Mouse (Mus musculus): ENCODE measurements at regions not wholly inside any gene's neighbourhood (a gene's known extent, or its start where the extent isn't known, plus 50 kb on each side); places are given as distances from the start of the nearest gene placed in this dataset.

- no peaks in the 10 kb centered on the region for H3K4me1 ChIP-seq (ENCODE audit: control insufficient read depth, insufficient read depth, low read length)
- H3K36me3 ChIP-seq (ENCODE audit: control insufficient read depth, insufficient read depth, low read length): no peaks in the 10 kb centered on the region
- H3K9me3 ChIP-seq (ENCODE audit: control insufficient read depth, low read length): no peaks in the 10 kb centered on the region
- no peak overlapping the region for H3K27ac ChIP-seq (ENCODE audit: low read depth, low read length)
- DNase-seq (ENCODE audit: low spot score): no peak
- no peak overlapping the region for H3K9ac ChIP-seq (ENCODE audit: low read length)
- H3K4me3 ChIP-seq (ENCODE audit: low read depth, low read length): no peak overlapping the region
- 70% methylated on average over 5 of the region's 5 CpGs for WGBS
- H3K27me3 ChIP-seq (ENCODE audit: control insufficient read depth, insufficient read depth, low read length): no peaks in the 10 kb centered on the region
- no peak overlapping the region for H3K4me2 ChIP-seq (ENCODE audit: low read depth)
- no peak for ATAC-seq (ENCODE audit: insufficient read depth, low FRiP score, low TSS enrichment)
Measured at GRCm38 (mm10) chr1:42026423-42026822, 669.1 kb upstream of the Pou3f3 start.

GRCm38 (mm10) chr1:42033786-42034185 is 661.8 kb upstream of the Pou3f3 start:
- Histone ChIP-seq H3K36me3 (ENCODE audit: control insufficient read depth, insufficient read depth, low read length) (no peaks in the 10 kb centered on the region), H3K9ac (ENCODE audit: low read length) (no peak overlapping the region), H3K9me3 (ENCODE audit: control insufficient read depth, low read length) (no peaks in the 10 kb centered on the region), H3K27me3 (ENCODE audit: control insufficient read depth, insufficient read depth, low read length) (no peaks in the 10 kb centered on the region), H3K4me3 (ENCODE audit: low read depth, low read length) (no peak overlapping the region), H3K4me1 (ENCODE audit: control insufficient read depth, insufficient read depth, low read length) (no peaks in the 10 kb centered on the region), H3K4me2 (ENCODE audit: low read depth) (no peak overlapping the region), H3K27ac (ENCODE audit: low read depth, low read length) (no peak overlapping the region)
- 91% methylated on average over 2 of the region's 2 CpGs for WGBS
- ATAC-seq (ENCODE audit: insufficient read depth, low FRiP score, low TSS enrichment) (no peak), DNase-seq (ENCODE audit: low spot score) (no peak)

GRCm38 (mm10) chr1:42035371-42035770 is 660.2 kb upstream of the Pou3f3 start:
- no peak overlapping the region for H3K27ac ChIP-seq (ENCODE audit: low read depth, low read length)
- no peak overlapping the region for H3K9ac ChIP-seq (ENCODE audit: low read length)
- H3K4me1 ChIP-seq (ENCODE audit: control insufficient read depth, insufficient read depth, low read length): no peaks in the 10 kb centered on the region
- no peaks in the 10 kb centered on the region for H3K27me3 ChIP-seq (ENCODE audit: control insufficient read depth, insufficient read depth, low read length)
- WGBS: 89% methylated on average over 4 of the region's 4 CpGs
- ATAC-seq (ENCODE audit: insufficient read depth, low FRiP score, low TSS enrichment) (no peak), DNase-seq (ENCODE audit: low spot score) (no peak)
- no peak overlapping the region for H3K4me3 ChIP-seq (ENCODE audit: low read depth, low read length)
- H3K4me2 ChIP-seq (ENCODE audit: low read depth): no peak overlapping the region
- no peaks in the 10 kb centered on the region for H3K36me3 ChIP-seq (ENCODE audit: control insufficient read depth, insufficient read depth, low read length)
- no peaks in the 10 kb centered on the region for H3K9me3 ChIP-seq (ENCODE audit: control insufficient read depth, low read length)

DNA sequence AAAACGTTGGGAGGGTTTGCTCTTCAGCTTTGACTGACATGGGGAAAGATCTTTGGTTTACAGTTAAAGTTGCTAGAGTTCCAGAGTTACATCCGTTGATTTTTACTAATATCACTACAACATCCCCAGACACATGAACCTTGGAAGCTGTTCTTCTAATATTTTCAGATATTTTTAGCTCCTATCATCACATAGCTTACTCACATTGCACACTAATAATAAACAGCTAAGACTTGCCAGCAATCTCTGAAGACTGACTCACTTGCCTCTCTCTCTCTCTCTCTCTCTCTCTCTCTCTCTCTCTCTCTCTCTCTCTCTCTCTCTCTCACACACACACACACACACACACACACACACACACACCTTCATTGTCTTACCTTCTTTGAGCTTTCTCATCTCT is 654.0 kb upstream of the Pou3f3 start:
- no peaks in the 10 kb centered on the region for H3K27me3 ChIP-seq (ENCODE audit: control insufficient read depth, insufficient read depth, low read length)
- no peak overlapping the region for H3K9ac ChIP-seq (ENCODE audit: low read length)
- no peak for DNase-seq (ENCODE audit: low spot score)
- no peak overlapping the region for H3K27ac ChIP-seq (ENCODE audit: low read depth, low read length)
- no peak overlapping the region for H3K4me2 ChIP-seq (ENCODE audit: low read depth)
- no peaks in the 10 kb centered on the region for H3K4me1 ChIP-seq (ENCODE audit: control insufficient read depth, insufficient read depth, low read length)
- no peaks in the 10 kb centered on the region for H3K9me3 ChIP-seq (ENCODE audit: control insufficient read depth, low read length)
- no peak for ATAC-seq (ENCODE audit: insufficient read depth, low FRiP score, low TSS enrichment)
- 69% methylated on average over 2 of the region's 2 CpGs for WGBS
- no peak overlapping the region for H3K4me3 ChIP-seq (ENCODE audit: low read depth, low read length)
- no peaks in the 10 kb centered on the region for H3K36me3 ChIP-seq (ENCODE audit: control insufficient read depth, insufficient read depth, low read length)

- DNase-seq (ENCODE audit: low spot score): no peak
- no peak overlapping the region for H3K4me2 ChIP-seq (ENCODE audit: low read depth)
- H3K27ac ChIP-seq (ENCODE audit: low read depth, low read length): no peak overlapping the region
- H3K36me3 ChIP-seq (ENCODE audit: control insufficient read depth, insufficient read depth, low read length): no peaks in the 10 kb centered on the region
- no peak overlapping the region for H3K4me3 ChIP-seq (ENCODE audit: low read depth, low read length)
- no peaks in the 10 kb centered on the region for H3K27me3 ChIP-seq (ENCODE audit: control insufficient read depth, insufficient read depth, low read length)
- no peak for ATAC-seq (ENCODE audit: insufficient read depth, low FRiP score, low TSS enrichment)
- no peak overlapping the region for H3K9ac ChIP-seq (ENCODE audit: low read length)
- H3K4me1 ChIP-seq (ENCODE audit: control insufficient read depth, insufficient read depth, low read length): no peaks in the 10 kb centered on the region
- H3K9me3 ChIP-seq (ENCODE audit: control insufficient read depth, low read length): no peaks in the 10 kb centered on the region
Measured at GRCm38 (mm10) chr1:42058494-42058893, 637.1 kb upstream of the Pou3f3 start.

DNA sequence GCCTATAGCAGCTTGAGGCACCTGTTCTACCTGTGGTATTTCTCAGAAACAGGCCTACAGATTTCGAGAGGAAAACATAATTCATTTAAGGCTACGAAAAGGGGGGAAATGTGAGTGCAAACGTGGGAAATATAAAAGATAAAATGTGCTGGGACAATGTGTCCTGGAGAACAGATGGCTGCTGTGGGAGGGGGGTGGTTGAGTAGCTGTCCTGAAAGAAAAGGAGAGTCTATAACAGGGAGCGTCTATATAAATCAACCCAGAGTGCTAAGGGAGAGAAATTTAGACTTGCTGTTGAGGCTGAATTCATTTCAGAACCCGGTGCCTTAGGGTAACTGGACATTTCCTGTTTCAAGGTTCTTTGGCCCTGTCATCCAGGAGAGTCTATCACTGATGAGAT is 625.5 kb upstream of the Pou3f3 start:
- Histone ChIP-seq H3K27me3 (ENCODE audit: control insufficient read depth, insufficient read depth, low read length) (no peaks in the 10 kb centered on the region), H3K27ac (ENCODE audit: low read depth, low read length) (no peak overlapping the region), H3K4me3 (ENCODE audit: low read depth, low read length) (no peak overlapping the region), H3K9me3 (ENCODE audit: control insufficient read depth, low read length) (no peaks in the 10 kb centered on the region), H3K4me2 (ENCODE audit: low read depth) (no peak overlapping the region), H3K9ac (ENCODE audit: low read length) (no peak overlapping the region), H3K36me3 (ENCODE audit: control insufficient read depth, insufficient read depth, low read length) (no peaks in the 10 kb centered on the region), H3K4me1 (ENCODE audit: control insufficient read depth, insufficient read depth, low read length) (no peaks in the 10 kb centered on the region)
- ATAC-seq (ENCODE audit: insufficient read depth, low FRiP score, low TSS enrichment): no peak
- no peak for DNase-seq (ENCODE audit: low spot score)
- WGBS: 58% methylated on average over 5 of the region's 5 CpGs

DNA sequence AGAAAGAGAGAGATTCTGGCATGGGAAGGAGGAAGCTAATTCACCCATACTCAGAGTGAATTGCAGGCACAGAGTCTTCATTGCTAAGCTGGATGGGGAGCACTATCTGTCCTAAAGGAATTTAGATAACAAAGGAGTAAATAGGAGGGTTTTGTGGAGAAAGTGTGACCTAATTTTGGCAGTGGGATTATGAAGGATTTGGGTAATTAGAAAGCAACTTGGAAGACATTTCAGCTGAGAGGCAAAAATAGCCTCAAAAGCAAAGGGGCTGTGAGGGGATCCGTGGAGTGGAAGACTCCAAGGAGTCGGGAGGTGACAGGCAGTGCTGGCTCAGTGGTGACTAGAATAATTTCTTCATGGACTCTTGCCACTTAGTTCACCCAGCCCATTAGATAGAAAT is 599.5 kb upstream of the Pou3f3 start:
- 62% methylated on average over 2 of the region's 2 CpGs for WGBS
- no peak for DNase-seq (ENCODE audit: low spot score)
- Histone ChIP-seq H3K4me2 (ENCODE audit: low read depth) (no peak overlapping the region), H3K27me3 (ENCODE audit: control insufficient read depth, insufficient read depth, low read length) (no peaks in the 10 kb centered on the region), H3K4me1 (ENCODE audit: control insufficient read depth, insufficient read depth, low read length) (no peaks in the 10 kb centered on the region), H3K9me3 (ENCODE audit: control insufficient read depth, low read length) (no peaks in the 10 kb centered on the region), H3K9ac (ENCODE audit: low read length) (no peak overlapping the region), H3K4me3 (ENCODE audit: low read depth, low read length) (no peak overlapping the region), H3K27ac (ENCODE audit: low read depth, low read length) (no peak overlapping the region), H3K36me3 (ENCODE audit: control insufficient read depth, insufficient read depth, low read length) (no peaks in the 10 kb centered on the region)
- ATAC-seq (ENCODE audit: insufficient read depth, low FRiP score, low TSS enrichment): no peak

- Histone ChIP-seq H3K36me3 (ENCODE audit: control insufficient read depth, insufficient read depth, low read length) (no peaks in the 10 kb centered on the region), H3K27me3 (ENCODE audit: control insufficient read depth, insufficient read depth, low read length) (no peaks in the 10 kb centered on the region), H3K9me3 (ENCODE audit: control insufficient read depth, low read length) (no peaks in the 10 kb centered on the region), H3K4me2 (ENCODE audit: low read depth) (no peak overlapping the region), H3K4me3 (ENCODE audit: low read depth, low read length) (no peak overlapping the region), H3K9ac (ENCODE audit: low read length) (no peak overlapping the region), H3K4me1 (ENCODE audit: control insufficient read depth, insufficient read depth, low read length) (no peaks in the 10 kb centered on the region), H3K27ac (ENCODE audit: low read depth, low read length) (no peak overlapping the region)
- DNase-seq (ENCODE audit: low spot score) (no peak), ATAC-seq (ENCODE audit: insufficient read depth, low FRiP score, low TSS enrichment) (no peak)
- 77% methylated on average over 2 of the region's 2 CpGs for WGBS
Measured at GRCm38 (mm10) chr1:42098580-42098979, 597.0 kb upstream of the Pou3f3 start.

DNA sequence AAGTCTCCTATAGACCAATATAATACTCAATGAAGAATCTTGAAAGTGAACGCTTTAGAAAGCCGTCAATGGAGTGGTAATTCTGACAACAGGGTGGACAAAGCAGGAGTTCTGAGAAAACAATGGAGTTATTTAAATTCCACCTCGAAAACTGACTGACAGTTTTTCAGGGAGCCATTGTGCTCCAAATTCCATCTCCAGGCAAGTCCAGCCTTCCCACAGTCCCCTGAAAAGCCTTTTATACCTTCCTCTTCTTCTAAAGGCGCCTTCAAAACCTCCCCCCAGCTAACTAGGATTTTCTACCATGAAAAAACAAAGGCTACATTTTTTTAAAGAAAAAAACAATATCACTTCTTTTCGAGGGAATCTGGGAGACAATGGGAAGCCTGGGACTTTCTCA is 588.0 kb upstream of the Pou3f3 start:
- no peak overlapping the region for H3K9ac ChIP-seq (ENCODE audit: low read length)
- H3K4me2 ChIP-seq (ENCODE audit: low read depth): no peak overlapping the region
- no peaks in the 10 kb centered on the region for H3K36me3 ChIP-seq (ENCODE audit: control insufficient read depth, insufficient read depth, low read length)
- H3K9me3 ChIP-seq (ENCODE audit: control insufficient read depth, low read length): no peaks in the 10 kb centered on the region
- ATAC-seq (ENCODE audit: insufficient read depth, low FRiP score, low TSS enrichment) (no peak; the same call in 1 of the 2 replicates), DNase-seq (ENCODE audit: low spot score) (no peak)
- H3K27me3 ChIP-seq (ENCODE audit: control insufficient read depth, insufficient read depth, low read length): no peaks in the 10 kb centered on the region
- H3K27ac ChIP-seq (ENCODE audit: low read depth, low read length): no peak overlapping the region
- H3K4me3 ChIP-seq (ENCODE audit: low read depth, low read length): no peak overlapping the region
- peaks cover 2% of the 10 kb centered on the region; the same call in 1 of the 2 replicates for H3K4me1 ChIP-seq (ENCODE audit: control insufficient read depth, insufficient read depth, low read length)
- 27% methylated on average over 5 of the region's 5 CpGs for WGBS
